In the genomic region with DNA sequence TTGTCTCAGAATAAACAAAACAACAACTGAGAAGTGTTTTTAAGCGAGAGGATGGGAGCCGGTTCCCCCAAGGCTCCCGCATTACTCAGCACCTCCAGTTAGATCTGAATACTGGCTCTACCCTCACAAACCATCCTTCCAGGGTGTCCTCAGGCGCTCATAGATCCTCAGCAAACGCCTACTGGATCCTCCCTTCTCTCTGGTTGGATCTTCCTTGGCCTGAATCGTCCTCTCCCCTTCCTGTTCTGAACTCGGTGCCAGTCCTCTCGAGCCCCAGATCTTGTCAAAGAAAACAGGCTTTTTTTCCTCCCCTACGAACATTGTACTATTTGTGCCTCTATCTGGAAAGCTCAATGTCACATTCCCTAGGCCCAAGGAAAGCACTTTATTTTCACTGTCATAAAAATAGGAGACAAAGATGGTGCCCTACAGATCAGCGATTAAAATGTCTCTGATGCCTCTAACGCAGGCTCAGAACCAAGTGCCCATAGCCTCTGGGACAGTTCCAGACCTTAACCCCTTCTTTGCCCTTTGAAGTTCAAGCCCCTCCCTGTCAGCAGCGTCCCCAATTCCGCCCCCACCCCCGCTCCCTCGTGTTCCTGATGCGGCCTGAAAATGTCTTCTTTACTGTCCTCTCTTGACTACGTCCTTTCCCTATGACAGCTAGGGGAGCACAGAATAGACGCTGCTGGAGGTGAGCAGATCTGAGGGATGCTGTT, we compare ENCODE assay signal across 10 mouse cellular contexts. TPM values are rescaled to one million over a fixed set of nuclear protein-coding genes. Genes with fewer than 3 reads are reported as not detected.
DNase-seq lines count a peak whose midpoint lies in the region; ATAC-seq lines count a peak whose summit lies in the region.
"Had no signal": no experiment of that assay in that cellular context is flagged by ENCODE, and none has a peak within 500 bp of the region (broad histone marks: within the 10 kb centered on the region; RNA-seq: fewer than 3 reads in every experiment).

No protein-coding gene starts in this region.

- H3K9me3 ChIP-seq in heart, embryonic 13.5 days, result no peaks in the 10 kb centered on the region
- no peaks in the 10 kb centered on the region for H3K9me3 ChIP-seq in hindbrain, embryonic 10.5 days
- H3K9me3 ChIP-seq in midbrain, embryonic 13.5 days, result no peaks in the 10 kb centered on the region

- peak overlapping the region; percentile 70 for H3K9ac ChIP-seq in heart, embryonic 13.5 days
- H3K9ac ChIP-seq in midbrain, embryonic 13.5 days (replicated peaks), result 0 out of 2 replicates have a peak overlapping the region, but pooled peaks have one; percentile 46

- no peak for ATAC-seq in heart, embryonic 13.5 days (ENCODE audit: extremely low read depth, insufficient number of reproducible peaks, low FRiP score, low TSS enrichment)
- ATAC-seq in midbrain, embryonic 13.5 days, result no peak

- DNase-seq in heart, postnatal 4 days, result no peak
- peak; percentile 43 for DNase-seq in cerebellum, adult 9-11 months
- no peak for DNase-seq in hindbrain, embryonic 10.5 days (ENCODE audit: low spot score)
- no peak for DNase-seq in ovary, postnatal 10 days (ENCODE audit: low spot score)
- DNase-seq in right cerebral cortex, postnatal 14 days, result no peak
- no peak for DNase-seq in lung, postnatal 14 days

- peak overlapping the region; percentile 68 for H3K4me2 ChIP-seq in heart, embryonic 13.5 days
- H3K4me2 ChIP-seq in midbrain, embryonic 13.5 days (replicated peaks), result peak overlapping the region; percentile 45

- 25% methylated on average over 18 of the region's 18 CpGs for WGBS in heart, embryonic 13.5 days
- WGBS in hindbrain, embryonic 10.5 days, result 32% methylated on average over 18 of the region's 18 CpGs
- WGBS in midbrain, embryonic 13.5 days, result 36% methylated on average over 18 of the region's 18 CpGs

- peaks cover 29% of the 10 kb centered on the region for H3K4me1 ChIP-seq in heart, embryonic 13.5 days
- H3K4me1 ChIP-seq in hindbrain, embryonic 10.5 days (replicated peaks), result peaks cover 26% of the 10 kb centered on the region
- H3K4me1 ChIP-seq in midbrain, embryonic 13.5 days (replicated peaks), result peaks cover 18% of the 10 kb centered on the region

- no peaks in the 10 kb centered on the region for H3K27me3 ChIP-seq in heart, embryonic 13.5 days (replicated peaks)
- H3K27me3 ChIP-seq in hindbrain, embryonic 10.5 days (ENCODE audit: insufficient read depth, poor library complexity, severe bottlenecking), result no peaks in the 10 kb centered on the region
- H3K27me3 ChIP-seq in midbrain, embryonic 13.5 days, result no peaks in the 10 kb centered on the region

- peak overlapping the region; percentile 59 for H3K27ac ChIP-seq in heart, embryonic 13.5 days (replicated peaks)
- peak overlapping the region; percentile 73 for H3K27ac ChIP-seq in hindbrain, embryonic 10.5 days
- peak overlapping the region; percentile 68; the same call in 1 of the 2 replicates for H3K27ac ChIP-seq in midbrain, embryonic 13.5 days

- no peaks in the 10 kb centered on the region for H3K36me3 ChIP-seq in heart, embryonic 13.5 days
- H3K36me3 ChIP-seq in hindbrain, embryonic 10.5 days, result no peaks in the 10 kb centered on the region
- H3K36me3 ChIP-seq in midbrain, embryonic 13.5 days, result no peaks in the 10 kb centered on the region

- H3K4me3 ChIP-seq in heart, embryonic 13.5 days, result peak overlapping the region; percentile 36
- peak overlapping the region; percentile 34; the same call in 1 of the 2 replicates for H3K4me3 ChIP-seq in hindbrain, embryonic 10.5 days
- H3K4me3 ChIP-seq in midbrain, embryonic 13.5 days (replicated peaks), result peak overlapping the region; percentile 13
- H3K4me3 ChIP-seq: erythroblast, embryonic 14.5 days had no signal

RNA-seq across cellular contexts. Expression of gene Fabp6, which starts 25.7 kb away (rescaled TPM):
- polyA plus RNA-seq in heart, embryonic 13.5 days (2015; fragmentation: Nextera tagmentation; extraction: Ambion mirVana), result not detected in 2 replicates
- not detected for total RNA-seq in heart, postnatal 4 days (2021)
- polyA plus RNA-seq in hindbrain, embryonic 10.5 days (2016; fragmentation: Nextera tagmentation; extraction: Ambion mirVana), result not detected in 2 replicates
- not detected in 2 replicates for polyA plus RNA-seq in midbrain, embryonic 13.5 days (2015; fragmentation: Nextera tagmentation; extraction: Ambion mirVana)
- total RNA-seq: MEL had no signal
- polyA plus RNA-seq: erythroblast, embryonic 14.5 days had no signal

RNA-seq across cellular contexts. Expression of gene 4933415A04Rik, which starts 40.2 kb away (rescaled TPM):
- 4.7 and 5.0 TPM in 2 replicates for polyA plus RNA-seq in heart, embryonic 13.5 days (2015; fragmentation: Nextera tagmentation; extraction: Ambion mirVana)
- total RNA-seq in heart, postnatal 4 days (2021), result 1 to 10 TPM; 3.3 to 3.8 TPM
- polyA plus RNA-seq in hindbrain, embryonic 10.5 days (2016; fragmentation: Nextera tagmentation; extraction: Ambion mirVana), result 10.4 and 12.8 TPM in 2 replicates
- 6.6 and 7.2 TPM in 2 replicates for polyA plus RNA-seq in midbrain, embryonic 13.5 days (2015; fragmentation: Nextera tagmentation; extraction: Ambion mirVana)
- total RNA-seq: MEL had no signal
- polyA plus RNA-seq: erythroblast, embryonic 14.5 days had no signal

RNA-seq across cellular contexts. Expression of gene Pwwp2a, which starts 54.7 kb away (rescaled TPM):
- polyA plus RNA-seq in heart, embryonic 13.5 days (2015; fragmentation: Nextera tagmentation; extraction: Ambion mirVana), result 18.0 and 18.4 TPM in 2 replicates
- total RNA-seq in heart, postnatal 4 days (2021), result 10 to 100 TPM; 38.7 to 39.4 TPM
- polyA plus RNA-seq in hindbrain, embryonic 10.5 days (2016; fragmentation: Nextera tagmentation; extraction: Ambion mirVana), result 27.3 and 34.1 TPM in 2 replicates
- polyA plus RNA-seq in midbrain, embryonic 13.5 days (2015; fragmentation: Nextera tagmentation; extraction: Ambion mirVana), result 30.1 and 36.3 TPM in 2 replicates
